Mouse (Mus musculus): ENCODE measurements around the gene E4f1. TPM values are rescaled to one million over a fixed set of nuclear protein-coding genes. Genes with fewer than 3 reads are reported as not detected.

E4f1 gene
- total RNA-seq, 2 experiments from 2014 or later, result 14.2 to 27.5 TPM

- no peak for ATAC-seq (ENCODE audit: poor library complexity, severe bottlenecking)
These were observed 13.4 kb upstream of the E4f1 start for GRCm38 (mm10) chr17:24483495-24483894.

GRCm38 (mm10) chr17:24481027-24481815 lies 11.1 kb upstream of the E4f1 start:
- no peak for ATAC-seq (ENCODE audit: poor library complexity, severe bottlenecking)

GRCm38 (mm10) chr17:24480201-24480826 lies 10.2 kb upstream of the E4f1 start:
- no peak for ATAC-seq (ENCODE audit: poor library complexity, severe bottlenecking)

GRCm38 (mm10) chr17:24479431-24479830 lies 9.3 kb upstream of the E4f1 start:
- ATAC-seq (ENCODE audit: poor library complexity, severe bottlenecking), result no peak

GRCm38 (mm10) chr17:24478663-24479380 lies 8.7 kb upstream of the E4f1 start, which contains the start of gene Mlst8:
TSS of gene Mlst8 (minus strand) at chr17:24479078.
- peak; percentile 91 for ATAC-seq (ENCODE audit: poor library complexity, severe bottlenecking)

- ATAC-seq (ENCODE audit: poor library complexity, severe bottlenecking), result no peak
These were observed 8.0 kb upstream of the E4f1 start for GRCm38 (mm10) chr17:24477985-24478600.

GRCm38 (mm10) chr17:24477053-24477984 lies 7.2 kb upstream of the E4f1 start:
- ATAC-seq (ENCODE audit: poor library complexity, severe bottlenecking), result peak; percentile 49

GRCm38 (mm10) chr17:24476022-24476776 lies 6.1 kb upstream of the E4f1 start:
- no peak for ATAC-seq (ENCODE audit: poor library complexity, severe bottlenecking)

GRCm38 (mm10) chr17:24475586-24475985 lies 5.5 kb upstream of the E4f1 start:
- no peak for ATAC-seq (ENCODE audit: poor library complexity, severe bottlenecking)

- ATAC-seq (ENCODE audit: poor library complexity, severe bottlenecking), result no peak
These were observed 4.4 kb upstream of the E4f1 start for GRCm38 (mm10) chr17:24474557-24474956.

GRCm38 (mm10) chr17:24473612-24474275 lies 3.6 kb upstream of the E4f1 start, which contains the start of gene Bricd5:
TSS of gene Bricd5 (plus strand) at chr17:24473884.
- no peak for ATAC-seq (ENCODE audit: poor library complexity, severe bottlenecking)

- ATAC-seq (ENCODE audit: poor library complexity, severe bottlenecking), result no peak
These were observed 2.4 kb upstream of the E4f1 start for GRCm38 (mm10) chr17:24472512-24472911.

- ATAC-seq (ENCODE audit: poor library complexity, severe bottlenecking), result no peak
These were observed 801 bp upstream of the E4f1 start for GRCm38 (mm10) chr17:24470701-24471527.

- no peak for ATAC-seq (ENCODE audit: poor library complexity, severe bottlenecking)
These were observed 690 bp downstream of the E4f1 start for GRCm38 (mm10) chr17:24469336-24469909.

- no peak for ATAC-seq (ENCODE audit: poor library complexity, severe bottlenecking)
These were observed 1.4 kb downstream of the E4f1 start for GRCm38 (mm10) chr17:24468636-24469246.

- ATAC-seq (ENCODE audit: poor library complexity, severe bottlenecking), result peak; percentile 82
These were observed 6.6 kb downstream of the E4f1 start for GRCm38 (mm10) chr17:24463374-24464133.
